Mouse (Mus musculus) c-Kit-positive CD71-negative TER-119-negative erythroid progenitor cells, embryonic 14.5 days (primary cell): ENCODE results near the gene Onecut3.

ENCODE experiments used
- DNase-seq: peaks from one replicate; pipeline ENCODE4 v3.0.0-alpha.2; 2013; ENCODE audit warnings: low read depth

Gene Onecut3

GRCm38 (mm10) chr10:80503599-80504220 is 9.1 kb downstream of the Onecut3 start:
- no peak for DNase-seq

- DNase-seq, result no peak
Observed at GRCm38 (mm10) chr10:80504724-80505123, 10.1 kb downstream of the Onecut3 start.

GRCm38 (mm10) chr10:80506222-80506621 is 11.6 kb downstream of the Onecut3 start:
- peak; percentile 81 for DNase-seq

GRCm38 (mm10) chr10:80509412-80510272 is 15.0 kb downstream of the Onecut3 start:
- DNase-seq, result peak; percentile 68

GRCm38 (mm10) chr10:80510273-80510660 is 15.6 kb downstream of the Onecut3 start:
- DNase-seq, result no peak

GRCm38 (mm10) chr10:80513739-80514138 is 19.1 kb downstream of the Onecut3 start:
- DNase-seq, result no peak

GRCm38 (mm10) chr10:80519287-80519686 is 24.7 kb downstream of the Onecut3 start:
- DNase-seq, result no peak

GRCm38 (mm10) chr10:80523299-80523698 is 28.7 kb downstream of the Onecut3 start:
- no peak for DNase-seq

- DNase-seq, result no peak
Observed at GRCm38 (mm10) chr10:80526172-80526571, 31.5 kb downstream of the Onecut3 start.

- DNase-seq, result no peak
Observed at GRCm38 (mm10) chr10:80532783-80533182, 38.1 kb downstream of the Onecut3 start.

GRCm38 (mm10) chr10:80533704-80534103 is 39.1 kb downstream of the Onecut3 start:
- DNase-seq, result no peak

- DNase-seq, result no peak
Observed at GRCm38 (mm10) chr10:80535071-80535470, 40.4 kb downstream of the Onecut3 start.

GRCm38 (mm10) chr10:80535711-80536110 is 41.1 kb downstream of the Onecut3 start:
- DNase-seq, result no peak

- DNase-seq, result no peak
Observed at GRCm38 (mm10) chr10:80538180-80538579, 43.5 kb downstream of the Onecut3 start.

GRCm38 (mm10) chr10:80538710-80539394 is 44.2 kb downstream of the Onecut3 start, which contains the start of gene Atp8b3:
Gene Atp8b3 (minus strand): TSS chr10:80539124.
- peak; percentile 99 for DNase-seq

- no peak for DNase-seq
Observed at GRCm38 (mm10) chr10:80539493-80539892, 44.9 kb downstream of the Onecut3 start.

- DNase-seq, result no peak
Observed at GRCm38 (mm10) chr10:80543873-80544272, 49.2 kb downstream of the Onecut3 start.

- DNase-seq, result no peak
Observed at GRCm38 (mm10) chr10:80545590-80545989, 51.0 kb downstream of the Onecut3 start.

GRCm38 (mm10) chr10:80546945-80547344 is 52.3 kb downstream of the Onecut3 start:
- no peak for DNase-seq

- DNase-seq, result no peak
Observed at GRCm38 (mm10) chr10:80547539-80547938, 52.9 kb downstream of the Onecut3 start.

- no peak for DNase-seq
Observed at GRCm38 (mm10) chr10:80548428-80549006, 53.9 kb downstream of the Onecut3 start.

- no peak for DNase-seq
Observed at GRCm38 (mm10) chr10:80549279-80549678, 54.6 kb downstream of the Onecut3 start.
